Mouse (Mus musculus) liver, adult 2 months (tissue): ENCODE measurements at regions not wholly inside any gene's neighbourhood (a gene's known extent, or its start where the extent isn't known, plus 50 kb on each side); places are given as distances from the start of the nearest gene placed in this dataset.

Source experiments
- CTCF ChIP-seq: fragments of 200-500 bp; IDR thresholded peaks from 2 replicates; pipeline ENCODE4 v1.5.1; 2011; ENCODE audit warnings: low read depth, low read length, control low read depth
- POLR2A ChIP-seq: fragments of 200-500 bp; IDR thresholded peaks from 2 replicates; pipeline ENCODE4 v1.6.1; 2011; ENCODE audit warnings: low read length, control low read depth; ENCODE audit not compliant: insufficient read depth; ENCODE audit errors: extremely low read depth

GRCm38 (mm10) chr13:118193951-118194696 lies 192.3 kb upstream of the B430218F22Rik start:
- no peak for TF ChIP-seq POLR2A
- TF ChIP-seq CTCF = no peak
